Mouse (Mus musculus) liver, embryonic 14.5 days (tissue): ENCODE results near the gene Nelfa. TPM values are rescaled to one million over a fixed set of nuclear protein-coding genes. Genes with fewer than 3 reads are reported as not detected.
"Not testable (repeated sequence)": the region's sequence is repeated elsewhere in the genome, so short reads cannot be mapped to it uniquely, and the experiment has no call there.

Source experiments
- ATAC-seq: fragments of 200-750 bp; cut with Nextera tagmentation; 2 replicates; pipeline ENCODE4 v1.8.0; 2017; ENCODE audit warnings: moderate number of reproducible peaks, mild to moderate bottlenecking, moderate library complexity; ENCODE audit not compliant: insufficient read depth
- DNase-seq, 3 experiments: peaks; one replicate each; pipeline ENCODE4 v3.0.0-alpha.2; 2012 to 2013; ENCODE audit warnings: low read depth in 3 of 3, low spot score in 3 of 3
- H3K27ac ChIP-seq: fragments of 300-500 bp; sonication (generic); 2 replicates; pipeline ENCODE4 v1.5.1; 2014; ENCODE audit warnings: moderate library complexity, mild to moderate bottlenecking, control low read depth, inconsistent platforms
- H3K27me3 ChIP-seq: fragments of 300-500 bp; sonication (generic); 2 replicates; pipeline ENCODE4 v1.6.1; 2014; ENCODE audit warnings: mild to moderate bottlenecking, low read length, moderate library complexity; ENCODE audit not compliant: control insufficient read depth, insufficient read depth
- H3K36me3 ChIP-seq: fragments of 300-500 bp; sonication (generic); replicated peaks from 2 replicates; pipeline ENCODE4 v1.6.1; 2014; ENCODE audit warnings: low read depth; ENCODE audit not compliant: control insufficient read depth, insufficient read depth
- H3K4me1 ChIP-seq, 2 experiments: fragments of 200-500 bp in 1 of 2; fragments of 300-500 bp in 1 of 2; sonication (generic) in 1 of 2; replicated peaks; 2 replicates each; pipeline ENCODE4 v1.6.1; 2012 to 2014; ENCODE audit warnings: antibody characterized with exemption in 1 of 2, inconsistent platforms in 1 of 2, low read length in 1 of 2; ENCODE audit not compliant: control insufficient read depth in 2 of 2, insufficient read depth in 2 of 2
- H3K4me2 ChIP-seq: fragments of 300-500 bp; sonication (generic); 2 replicates; pipeline ENCODE4 v1.6.1; 2014; ENCODE audit warnings: low read depth, mild to moderate bottlenecking, control low read depth, moderate library complexity
- H3K4me3 ChIP-seq, 2 experiments: fragments of 200-500 bp in 1 of 2; fragments of 300-500 bp in 1 of 2; sonication (generic) in 1 of 2; 2 replicates each; pipeline ENCODE4 v1.5.1; 2012 to 2014; ENCODE audit warnings: low read depth in 2 of 2, low read length in 2 of 2, mild to moderate bottlenecking in 2 of 2, control low read depth in 1 of 2, inconsistent platforms in 1 of 2, moderate library complexity in 1 of 2; ENCODE audit not compliant: insufficient read depth in 1 of 2
- H3K9ac ChIP-seq: fragments of 300-500 bp; sonication (generic); replicated peaks from 2 replicates; pipeline ENCODE4 v1.6.1; 2014; ENCODE audit warnings: mild to moderate bottlenecking, control low read depth, moderate library complexity
- H3K9me3 ChIP-seq: fragments of 300-500 bp; sonication (generic); 2 replicates; pipeline ENCODE4 v1.6.1; 2016; ENCODE audit warnings: low read length, mixed read lengths; ENCODE audit not compliant: control insufficient read depth
- CTCF ChIP-seq: IDR thresholded peaks from 2 replicates; pipeline ENCODE4 v1.5.1; 2016; ENCODE audit warnings: antibody characterized with exemption, low read depth, control low read depth
- EP300 ChIP-seq: IDR thresholded peaks from 2 replicates; pipeline ENCODE4 v1.6.1; 2016; ENCODE audit warnings: antibody characterized with exemption, low read depth
- WGBS: fragments of 180-500 bp; shearing (Covaris S2); extraction: QIAGEN DNeasy Blood & Tissue Kit; methylation state at CpG from one replicate; pipeline ENCODE4 v1.1.7; 2014; ENCODE audit not compliant: insufficient replicate concordance; 5-methylcytosine and 5-hydroxymethylcytosine counted together
- polyA plus RNA-seq, 2 experiments: library from polyadenylated mRNA; depleted of rRNA in 1 of 2; stranded (reverse) in 1 of 2; unstranded in 1 of 2; fragments of >200 nt; fragmentation: Nextera tagmentation in 1 of 2; extraction: Ambion mirVana in 1 of 2; gene quantifications; 2 replicates each; pipeline versions ENCODE4 v1.2.1 to v1.2.3; 2012 to 2014

Gene Nelfa
- polyA plus RNA-seq, 2 experiments: 21.3 to 22.6 TPM

DNA sequence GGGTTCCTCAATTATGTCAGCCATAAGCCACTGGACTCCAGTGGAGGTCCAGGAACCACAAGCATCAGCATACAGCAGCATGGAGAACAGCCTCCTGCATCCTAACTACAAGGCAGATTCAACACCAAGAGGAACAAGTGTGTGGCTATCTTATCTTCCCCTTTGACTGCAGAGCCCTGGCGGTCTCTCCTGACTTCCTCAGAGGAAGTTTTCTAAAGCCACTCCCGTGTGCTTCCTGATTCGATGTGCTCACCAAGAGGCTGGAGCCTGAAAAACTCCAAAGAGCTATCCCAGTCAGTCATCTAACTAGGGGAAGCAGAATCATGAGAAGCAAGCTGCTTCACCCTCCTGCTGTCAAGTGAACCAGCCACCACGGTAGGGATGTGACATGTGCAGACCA lies 15.3 kb downstream of the Nelfa start:
- no peak overlapping the region for H3K4me3 ChIP-seq
- no peak overlapping the region for H3K4me2 ChIP-seq
- no peak overlapping the region for H3K27ac ChIP-seq
- H3K36me3 ChIP-seq: peaks cover 39% of the 10 kb centered on the region
- no peaks in the 10 kb centered on the region for H3K27me3 ChIP-seq
- H3K9me3 ChIP-seq: no peaks in the 10 kb centered on the region
- TF ChIP-seq CTCF: no peak
- no peak for TF ChIP-seq EP300
- H3K9ac ChIP-seq: no peak overlapping the region
- DNase-seq (peak in 1 of 3 experiments; percentile 3), ATAC-seq (no peak)
- H3K4me1 ChIP-seq: no peaks in the 10 kb centered on the region
- 15% methylated on average over 4 of the region's 4 CpGs for WGBS

- 83% methylated on average over 2 of the region's 2 CpGs for WGBS
Observed at GRCm38 (mm10) chr5:33920037-33920436, 16.2 kb downstream of the Nelfa start.

GRCm38 (mm10) chr5:33919466-33919865 lies 16.7 kb downstream of the Nelfa start:
- Histone ChIP-seq H3K27ac (no peak overlapping the region), H3K4me2 (no peak overlapping the region), H3K27me3 (no peaks in the 10 kb centered on the region), H3K9ac (no peak overlapping the region), H3K4me1 (no peaks in the 10 kb centered on the region), H3K36me3 (peaks cover 45% of the 10 kb centered on the region), H3K4me3 (no peak overlapping the region), H3K9me3 (no peaks in the 10 kb centered on the region)
- no peak for TF ChIP-seq CTCF
- TF ChIP-seq EP300: no peak
- DNase-seq (no peak), ATAC-seq (no peak)
- 83% methylated on average over 1 of the region's 1 CpGs for WGBS

More at GRCm38 (mm10) chr5:33920037-33920436, 16.2 kb downstream of the Nelfa start:
- Histone ChIP-seq H3K9ac (no peak overlapping the region), H3K27me3 (no peaks in the 10 kb centered on the region), H3K4me3 (no peak overlapping the region), H3K9me3 (no peaks in the 10 kb centered on the region), H3K4me1 (no peaks in the 10 kb centered on the region), H3K36me3 (peaks cover 45% of the 10 kb centered on the region), H3K4me2 (no peak overlapping the region), H3K27ac (no peak overlapping the region)
- no peak for ATAC-seq
- DNase-seq: no peak
- no peak for TF ChIP-seq CTCF

DNA sequence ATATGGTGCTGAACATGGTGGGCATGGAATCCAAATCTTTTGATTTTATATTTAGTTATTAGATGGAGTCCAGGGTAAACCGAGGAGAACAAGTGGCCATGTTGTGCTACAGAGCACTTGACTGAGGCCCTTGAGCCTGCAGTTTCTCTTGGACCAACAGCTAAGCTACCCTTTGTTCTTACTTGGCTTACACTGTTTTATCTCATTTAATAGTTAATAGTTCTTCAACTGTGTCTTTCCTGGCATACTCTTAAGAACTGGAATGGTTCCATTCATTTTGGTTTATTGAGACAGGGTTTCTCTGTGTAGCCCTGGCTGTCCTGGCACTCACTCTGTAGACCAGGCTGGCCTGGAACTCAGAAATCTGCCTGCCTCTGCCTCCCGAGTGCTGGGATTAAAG lies 19.6 kb downstream of the Nelfa start:
- H3K27ac ChIP-seq, H3K4me3 ChIP-seq, H3K27me3 ChIP-seq, H3K4me1 ChIP-seq, ATAC-seq, H3K9me3 ChIP-seq, H3K4me2 ChIP-seq, DNase-seq, H3K9ac ChIP-seq: not testable (repeated sequence)
- WGBS: 78% methylated on average over 2 of the region's 2 CpGs
- peaks cover 48% of the 10 kb centered on the region for H3K36me3 ChIP-seq

DNA sequence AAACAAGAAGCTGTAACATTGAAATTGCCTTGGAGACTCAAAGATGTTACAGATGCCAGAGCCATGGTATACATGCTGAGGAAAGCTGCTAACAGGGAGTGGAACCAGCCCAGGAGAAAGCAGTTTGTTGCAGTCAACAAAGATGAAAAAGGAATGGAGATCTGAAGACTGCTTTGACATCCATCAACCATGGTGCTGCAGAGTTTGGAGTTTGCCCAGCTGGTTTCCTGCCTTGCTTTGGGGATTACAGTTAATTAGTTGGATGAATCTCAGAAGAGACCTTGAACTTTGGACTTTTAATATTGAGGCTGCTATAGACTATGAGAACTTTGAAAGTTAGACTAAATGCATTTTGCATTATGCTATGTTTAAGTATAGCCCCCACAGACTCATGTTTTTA lies 21.2 kb downstream of the Nelfa start:
- ATAC-seq, H3K9me3 ChIP-seq, H3K4me1 ChIP-seq, H3K4me2 ChIP-seq, H3K27ac ChIP-seq, H3K27me3 ChIP-seq, H3K9ac ChIP-seq, DNase-seq, H3K4me3 ChIP-seq: not testable (repeated sequence)
- peaks cover 35% of the 10 kb centered on the region for H3K36me3 ChIP-seq

- H3K4me2 ChIP-seq: no peak overlapping the region
- no peak for TF ChIP-seq EP300
- no peak for TF ChIP-seq CTCF
- H3K9me3 ChIP-seq: no peaks in the 10 kb centered on the region
- H3K36me3 ChIP-seq: peaks cover 39% of the 10 kb centered on the region
- no peak for DNase-seq
- no peak overlapping the region for H3K9ac ChIP-seq
- no peak for ATAC-seq
- 87% methylated on average over 9 of the region's 9 CpGs for WGBS
- H3K27me3 ChIP-seq: no peaks in the 10 kb centered on the region
- no peak overlapping the region for H3K4me3 ChIP-seq
- no peaks in the 10 kb centered on the region for H3K4me1 ChIP-seq
- no peak overlapping the region for H3K27ac ChIP-seq
Observed at GRCm38 (mm10) chr5:33903176-33903575, 33.0 kb downstream of the Nelfa start.
